Mouse (Mus musculus) kidney, adult 2 months (tissue): ENCODE measurements at regions not wholly inside any gene's neighbourhood (a gene's known extent, or its start where the extent isn't known, plus 50 kb on each side); places are given as distances from the start of the nearest gene placed in this dataset.

Experiments used
- CTCF ChIP-seq: fragments of 200-500 bp; conservative IDR thresholded peaks from 2 replicates; pipeline ENCODE4 v1.5.1; 2011; ENCODE audit warnings: low read depth, mild to moderate bottlenecking, control low read depth, low read length, moderate library complexity, mixed read lengths; ENCODE audit not compliant: insufficient read depth, insufficient read length
- POLR2A ChIP-seq: fragments of 200-500 bp; IDR thresholded peaks from one replicate; pipeline ENCODE4 v1.6.1; 2011; ENCODE audit warnings: low read depth, low read length, control low read depth

GRCm38 (mm10) chr11:17658717-17659116 is 295.0 kb downstream of the Etaa1 start:
- TF ChIP-seq CTCF (no peak), POLR2A (no peak)
